Mouse (Mus musculus): ENCODE results near the gene Stmn3. TPM values are rescaled to one million over a fixed set of nuclear protein-coding genes. Genes with fewer than 3 reads are reported as not detected.

Stmn3 gene
- 56.5 and 63.9 TPM in 2 replicates for polyA plus RNA-seq (2014; fragmentation: Nextera tagmentation; extraction: Ambion mirVana)

GRCm38 (mm10) chr2:181314080-181314810 lies at the start of gene Stmn3:
TSS of gene Stmn3 (minus strand) at chr2:181314500.
- Histone ChIP-seq H3K36me3 (ENCODE audit: control insufficient read depth, insufficient read depth, low read length) (no peaks in the 10 kb centered on the region), H3K9me3 (ENCODE audit: control insufficient read depth, low read length) (no peaks in the 10 kb centered on the region), H3K27me3 (replicated peaks; ENCODE audit: control insufficient read depth, insufficient read depth, low read length) (peaks cover 43% of the 10 kb centered on the region), H3K27ac (ENCODE audit: low read depth) (no peak within 1 kb of the TSS), H3K4me3 (ENCODE audit: low read depth, low read length) (peak within 1 kb of the TSS; percentile 20), H3K9ac (ENCODE audit: low read length) (no peak within 1 kb of the TSS), H3K4me2 (ENCODE audit: low read length) (peak within 1 kb of the TSS; percentile 20), H3K4me1 (replicated peaks; ENCODE audit: control insufficient read depth, insufficient read depth, low read length) (no peaks in the 10 kb centered on the region; the same call in 1 of the 2 replicates)
- ATAC-seq (replicated peaks; ENCODE audit: low FRiP score, low TSS enrichment, low read depth) (peak; percentile 76; the same call in 1 of the 2 replicates), DNase-seq (ENCODE audit: low spot score) (peak; percentile 87)
- WGBS = 4% methylated on average over 23 of the region's 23 CpGs

- WGBS = 82% methylated on average over 3 of the region's 3 CpGs
- peak overlapping the region; percentile 84; the same call in 1 of the 2 replicates for H3K4me3 ChIP-seq (ENCODE audit: low read depth, low read length)
- peak overlapping the region; percentile 71; the same call in 1 of the 2 replicates for H3K9ac ChIP-seq (ENCODE audit: low read length)
- H3K4me1 ChIP-seq (replicated peaks; ENCODE audit: control insufficient read depth, insufficient read depth, low read length) = peaks cover 29% of the 10 kb centered on the region
- no peaks in the 10 kb centered on the region for H3K9me3 ChIP-seq (ENCODE audit: control insufficient read depth, low read length)
- no peak overlapping the region for H3K27ac ChIP-seq (ENCODE audit: low read depth)
- H3K27me3 ChIP-seq (replicated peaks; ENCODE audit: control insufficient read depth, insufficient read depth, low read length) = no peaks in the 10 kb centered on the region
- DNase-seq (ENCODE audit: low spot score) = no peak
- ATAC-seq (replicated peaks; ENCODE audit: low FRiP score, low TSS enrichment, low read depth) = no peak
- peaks cover 44% of the 10 kb centered on the region for H3K36me3 ChIP-seq (ENCODE audit: control insufficient read depth, insufficient read depth, low read length)
- H3K4me2 ChIP-seq (ENCODE audit: low read length) = peak overlapping the region; percentile 76
Observed at GRCm38 (mm10) chr2:181363946-181364345, 49.6 kb upstream of the Stmn3 start.

- Histone ChIP-seq H3K27me3 (replicated peaks; ENCODE audit: control insufficient read depth, insufficient read depth, low read length) (no peaks in the 10 kb centered on the region), H3K9me3 (ENCODE audit: control insufficient read depth, low read length) (no peaks in the 10 kb centered on the region), H3K4me3 (ENCODE audit: low read depth, low read length) (no peak overlapping the region), H3K4me1 (replicated peaks; ENCODE audit: control insufficient read depth, insufficient read depth, low read length) (no peaks in the 10 kb centered on the region), H3K36me3 (ENCODE audit: control insufficient read depth, insufficient read depth, low read length) (peaks cover 93% of the 10 kb centered on the region), H3K4me2 (ENCODE audit: low read length) (no peak overlapping the region), H3K9ac (ENCODE audit: low read length) (no peak overlapping the region), H3K27ac (ENCODE audit: low read depth) (no peak overlapping the region)
- WGBS = 90% methylated on average over 3 of the region's 3 CpGs
- no peak for ATAC-seq (replicated peaks; ENCODE audit: low FRiP score, low TSS enrichment, low read depth)
- DNase-seq (ENCODE audit: low spot score) = no peak
Observed at GRCm38 (mm10) chr2:181356780-181357179, 42.5 kb upstream of the Stmn3 start.

GRCm38 (mm10) chr2:181342766-181343165 lies 28.5 kb upstream of the Stmn3 start:
- 95% methylated on average over 6 of the region's 6 CpGs for WGBS
- Histone ChIP-seq H3K36me3 (ENCODE audit: control insufficient read depth, insufficient read depth, low read length) (peaks cover 79% of the 10 kb centered on the region), H3K9ac (ENCODE audit: low read length) (no peak overlapping the region)

GRCm38 (mm10) chr2:181340426-181340825 lies 26.1 kb upstream of the Stmn3 start:
- no peak overlapping the region for H3K4me3 ChIP-seq (ENCODE audit: low read depth, low read length)
- H3K27ac ChIP-seq (ENCODE audit: low read depth) = no peak overlapping the region
- peaks cover 80% of the 10 kb centered on the region for H3K36me3 ChIP-seq (ENCODE audit: control insufficient read depth, insufficient read depth, low read length)
- DNase-seq (ENCODE audit: low spot score) (no peak), ATAC-seq (replicated peaks; ENCODE audit: low FRiP score, low TSS enrichment, low read depth) (no peak)
- WGBS = 90% methylated on average over 4 of the region's 4 CpGs
- no peak overlapping the region for H3K9ac ChIP-seq (ENCODE audit: low read length)
- H3K4me2 ChIP-seq (ENCODE audit: low read length) = no peak overlapping the region
- no peaks in the 10 kb centered on the region for H3K27me3 ChIP-seq (replicated peaks; ENCODE audit: control insufficient read depth, insufficient read depth, low read length)
- H3K9me3 ChIP-seq (ENCODE audit: control insufficient read depth, low read length) = no peaks in the 10 kb centered on the region
- H3K4me1 ChIP-seq (replicated peaks; ENCODE audit: control insufficient read depth, insufficient read depth, low read length) = no peaks in the 10 kb centered on the region

More at GRCm38 (mm10) chr2:181342766-181343165, 28.5 kb upstream of the Stmn3 start:
- Histone ChIP-seq H3K4me2 (ENCODE audit: low read length) (no peak overlapping the region), H3K4me3 (ENCODE audit: low read depth, low read length) (no peak overlapping the region), H3K4me1 (replicated peaks; ENCODE audit: control insufficient read depth, insufficient read depth, low read length) (no peaks in the 10 kb centered on the region), H3K27me3 (replicated peaks; ENCODE audit: control insufficient read depth, insufficient read depth, low read length) (no peaks in the 10 kb centered on the region), H3K27ac (ENCODE audit: low read depth) (no peak overlapping the region), H3K9me3 (ENCODE audit: control insufficient read depth, low read length) (no peaks in the 10 kb centered on the region)
- DNase-seq (ENCODE audit: low spot score) (no peak), ATAC-seq (replicated peaks; ENCODE audit: low FRiP score, low TSS enrichment, low read depth) (no peak)

GRCm38 (mm10) chr2:181334023-181334422 lies 19.7 kb upstream of the Stmn3 start:
- Histone ChIP-seq H3K9ac (ENCODE audit: low read length) (no peak overlapping the region), H3K4me3 (ENCODE audit: low read depth, low read length) (no peak overlapping the region), H3K36me3 (ENCODE audit: control insufficient read depth, insufficient read depth, low read length) (peaks cover 84% of the 10 kb centered on the region), H3K27ac (ENCODE audit: low read depth) (no peak overlapping the region), H3K4me2 (ENCODE audit: low read length) (no peak overlapping the region), H3K4me1 (replicated peaks; ENCODE audit: control insufficient read depth, insufficient read depth, low read length) (no peaks in the 10 kb centered on the region), H3K9me3 (ENCODE audit: control insufficient read depth, low read length) (no peaks in the 10 kb centered on the region), H3K27me3 (replicated peaks; ENCODE audit: control insufficient read depth, insufficient read depth, low read length) (no peaks in the 10 kb centered on the region)
- peak; percentile 75; the same call in 1 of the 2 replicates for ATAC-seq (replicated peaks; ENCODE audit: low FRiP score, low TSS enrichment, low read depth)
- DNase-seq (ENCODE audit: low spot score) = peak; percentile 81
- 67% methylated on average over 3 of the region's 3 CpGs for WGBS

GRCm38 (mm10) chr2:181332542-181332941 lies 18.2 kb upstream of the Stmn3 start:
- ATAC-seq (replicated peaks; ENCODE audit: low FRiP score, low TSS enrichment, low read depth) = no peak
- Histone ChIP-seq H3K27ac (ENCODE audit: low read depth) (no peak overlapping the region), H3K36me3 (ENCODE audit: control insufficient read depth, insufficient read depth, low read length) (peaks cover 81% of the 10 kb centered on the region), H3K4me3 (ENCODE audit: low read depth, low read length) (no peak overlapping the region), H3K9ac (ENCODE audit: low read length) (no peak overlapping the region), H3K27me3 (replicated peaks; ENCODE audit: control insufficient read depth, insufficient read depth, low read length) (no peaks in the 10 kb centered on the region), H3K4me1 (replicated peaks; ENCODE audit: control insufficient read depth, insufficient read depth, low read length) (no peaks in the 10 kb centered on the region), H3K9me3 (ENCODE audit: control insufficient read depth, low read length) (no peaks in the 10 kb centered on the region), H3K4me2 (ENCODE audit: low read length) (no peak overlapping the region)
- no peak for DNase-seq (ENCODE audit: low spot score)

GRCm38 (mm10) chr2:181326098-181326497 lies 11.8 kb upstream of the Stmn3 start:
- DNase-seq (ENCODE audit: low spot score) (no peak), ATAC-seq (replicated peaks; ENCODE audit: low FRiP score, low TSS enrichment, low read depth) (no peak)
- Histone ChIP-seq H3K4me1 (replicated peaks; ENCODE audit: control insufficient read depth, insufficient read depth, low read length) (no peaks in the 10 kb centered on the region), H3K9ac (ENCODE audit: low read length) (no peak overlapping the region), H3K4me3 (ENCODE audit: low read depth, low read length) (no peak overlapping the region), H3K9me3 (ENCODE audit: control insufficient read depth, low read length) (no peaks in the 10 kb centered on the region), H3K27me3 (replicated peaks; ENCODE audit: control insufficient read depth, insufficient read depth, low read length) (no peaks in the 10 kb centered on the region), H3K36me3 (ENCODE audit: control insufficient read depth, insufficient read depth, low read length) (peaks cover 80% of the 10 kb centered on the region), H3K4me2 (ENCODE audit: low read length) (no peak overlapping the region), H3K27ac (ENCODE audit: low read depth) (no peak overlapping the region)
- WGBS = 98% methylated on average over 2 of the region's 2 CpGs

GRCm38 (mm10) chr2:181322136-181322535 lies 7.8 kb upstream of the Stmn3 start:
- Histone ChIP-seq H3K27me3 (replicated peaks; ENCODE audit: control insufficient read depth, insufficient read depth, low read length) (no peaks in the 10 kb centered on the region), H3K4me3 (ENCODE audit: low read depth, low read length) (no peak overlapping the region), H3K9ac (ENCODE audit: low read length) (no peak overlapping the region), H3K9me3 (ENCODE audit: control insufficient read depth, low read length) (no peaks in the 10 kb centered on the region), H3K36me3 (ENCODE audit: control insufficient read depth, insufficient read depth, low read length) (peaks cover 46% of the 10 kb centered on the region), H3K4me2 (ENCODE audit: low read length) (no peak overlapping the region), H3K27ac (ENCODE audit: low read depth) (no peak overlapping the region), H3K4me1 (replicated peaks; ENCODE audit: control insufficient read depth, insufficient read depth, low read length) (0 out of 2 replicates have a peak, but pooled peaks cover 6% of the 10 kb centered on the region)
- ATAC-seq (replicated peaks; ENCODE audit: low FRiP score, low TSS enrichment, low read depth) = no peak
- WGBS = 77% methylated on average over 5 of the region's 5 CpGs
- DNase-seq (ENCODE audit: low spot score) = no peak

All from intestine, embryonic 14.5 days (tissue).